Mouse (Mus musculus) neural tube, embryonic 11.5 days (tissue): ENCODE measurements around the gene Prpf4b. TPM values are rescaled to one million over a fixed set of nuclear protein-coding genes. Genes with fewer than 3 reads are reported as not detected.
"Not testable (repeated sequence)": the region's sequence is repeated elsewhere in the genome, so short reads cannot be mapped to it uniquely, and the experiment has no call there.

Source experiments
- ATAC-seq: fragments of 200-750 bp; cut with Nextera tagmentation; 2 replicates; pipeline ENCODE4 v1.8.0; 2017; ENCODE audit warnings: moderate number of reproducible peaks, mild to moderate bottlenecking, moderate TSS enrichment, moderate library complexity; ENCODE audit not compliant: insufficient read depth, low FRiP score, low TSS enrichment
- DNase-seq: peaks from one replicate; pipeline ENCODE4 v3.0.0-alpha.2; 2015; ENCODE audit warnings: low spot score
- H3K27ac ChIP-seq: fragments of 300-500 bp; sonication (generic); 2 replicates; pipeline ENCODE4 v1.5.1; 2014; ENCODE audit warnings: low read depth, mild to moderate bottlenecking, low read length
- H3K27me3 ChIP-seq: fragments of 300-500 bp; sonication (generic); 2 replicates; pipeline ENCODE4 v1.6.1; 2014; ENCODE audit warnings: mild to moderate bottlenecking, low read length, mixed read lengths; ENCODE audit not compliant: control insufficient read depth, insufficient read depth
- H3K36me3 ChIP-seq: fragments of 300-500 bp; sonication (generic); 2 replicates; pipeline ENCODE4 v1.6.1; 2014; ENCODE audit warnings: mild to moderate bottlenecking, low read length, moderate library complexity, mixed read lengths; ENCODE audit not compliant: control insufficient read depth, insufficient read depth
- H3K4me1 ChIP-seq: fragments of 300-500 bp; sonication (generic); 2 replicates; pipeline ENCODE4 v1.6.1; 2014; ENCODE audit warnings: low read length, mixed read lengths; ENCODE audit not compliant: control insufficient read depth, insufficient read depth
- H3K4me2 ChIP-seq: fragments of 300-500 bp; sonication (generic); 2 replicates; pipeline ENCODE4 v1.6.1; 2014; ENCODE audit warnings: low read depth, mild to moderate bottlenecking, moderate library complexity
- H3K4me3 ChIP-seq: fragments of 300-500 bp; sonication (generic); 2 replicates; pipeline ENCODE4 v1.5.1; 2014; ENCODE audit warnings: low read depth, low read length
- H3K9ac ChIP-seq: fragments of 300-500 bp; sonication (generic); 2 replicates; pipeline ENCODE4 v1.6.1; 2014; ENCODE audit warnings: mild to moderate bottlenecking, low read length
- H3K9me3 ChIP-seq: fragments of 300-500 bp; sonication (generic); 2 replicates; pipeline ENCODE4 v1.6.1; 2016; ENCODE audit warnings: low read length; ENCODE audit not compliant: control insufficient read depth
- WGBS: fragments of 180-500 bp; shearing (Covaris S2); extraction: QIAGEN DNeasy Blood & Tissue Kit; methylation state at CpG from one replicate; pipeline ENCODE4 v1.1.7; 2014; 5-methylcytosine and 5-hydroxymethylcytosine counted together
- polyA plus RNA-seq: library from polyadenylated mRNA; unstranded; fragments of >200 nt; fragmentation: Nextera tagmentation; extraction: Ambion mirVana; gene quantifications from 2 replicates; pipeline ENCODE4 v1.2.1, GENCODE M21; 2014

Prpf4b gene
- polyA plus RNA-seq, 1 experiment from 2014 or later, result 100.0 TPM

DNA sequence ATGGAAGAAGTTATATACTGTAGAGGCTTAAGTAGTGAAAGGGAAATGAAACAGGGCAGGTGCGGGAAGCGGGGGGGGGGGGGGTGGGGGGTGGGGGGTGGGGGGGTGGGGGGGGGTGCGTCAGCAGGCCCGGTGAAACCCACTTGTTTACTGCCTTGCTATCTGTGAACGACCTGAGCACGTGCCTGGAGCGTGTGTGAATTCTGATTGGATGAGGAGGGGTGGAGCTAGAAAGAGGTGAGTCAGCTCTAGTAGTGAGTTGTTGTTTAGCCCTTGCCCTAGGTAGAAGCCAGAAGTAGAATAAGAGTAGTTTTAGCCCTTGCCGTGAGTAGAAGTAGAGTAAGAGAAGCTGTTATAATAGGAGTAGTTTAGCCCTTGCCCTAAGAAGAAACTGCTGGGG, 13.9 kb upstream of the Prpf4b start:
- H3K27ac ChIP-seq, H3K27me3 ChIP-seq, DNase-seq, H3K9ac ChIP-seq, H3K4me1 ChIP-seq, ATAC-seq, H3K36me3 ChIP-seq, H3K4me2 ChIP-seq, H3K9me3 ChIP-seq, H3K4me3 ChIP-seq: not testable (repeated sequence)
- 48% methylated on average over 6 of the region's 8 CpGs for WGBS

DNA sequence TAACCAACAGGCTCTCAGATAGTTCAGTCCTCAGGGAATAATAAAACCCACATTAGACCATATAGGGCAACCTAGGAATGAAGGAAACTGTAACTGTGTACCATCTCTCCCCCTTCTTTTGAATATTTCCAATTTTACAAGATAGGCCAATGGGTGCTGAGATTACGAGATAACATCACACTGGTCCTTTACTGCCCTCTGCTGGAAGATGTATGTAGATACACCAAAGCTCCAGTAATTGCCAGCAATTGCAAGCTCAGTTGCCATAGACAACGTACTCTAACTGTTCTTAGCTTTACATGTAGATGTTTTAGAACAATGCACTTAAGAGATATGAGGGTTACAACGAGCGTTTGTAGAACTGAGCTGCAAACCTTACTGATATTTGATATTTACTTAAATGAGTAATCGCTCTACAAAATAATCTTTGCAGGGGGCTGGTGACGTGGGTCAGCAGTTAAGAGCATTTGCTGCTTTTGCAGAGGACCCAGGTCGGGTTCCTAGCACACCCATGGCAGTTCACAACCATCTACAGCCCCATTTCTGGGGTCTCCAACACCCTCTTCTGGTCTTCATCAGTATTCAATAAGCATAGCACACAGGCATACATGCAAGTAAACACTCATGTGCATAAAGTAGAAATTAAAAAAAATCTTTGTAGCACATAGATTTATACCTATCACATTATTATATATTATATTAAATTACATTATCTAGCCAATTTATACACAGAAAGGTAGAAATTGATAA, 10.5 kb upstream of the Prpf4b start:
- Histone ChIP-seq H3K27ac (no peak overlapping the region), H3K4me2 (no peak overlapping the region), H3K9me3 (no peaks in the 10 kb centered on the region), H3K4me1 (no peaks in the 10 kb centered on the region), H3K4me3 (no peak overlapping the region), H3K36me3 (no peaks in the 10 kb centered on the region), H3K9ac (no peak overlapping the region), H3K27me3 (no peaks in the 10 kb centered on the region)
- WGBS, result 47% methylated on average over 7 of the region's 7 CpGs
- DNase-seq, result peak; percentile 40
- peak; percentile 35; the same call in 1 of the 2 replicates for ATAC-seq

- H3K27ac ChIP-seq, result peak overlapping the region; percentile 76
- H3K4me2 ChIP-seq, result peak overlapping the region; percentile 54
- H3K4me3 ChIP-seq, result peak overlapping the region; percentile 89
- no peaks in the 10 kb centered on the region for H3K9me3 ChIP-seq
- peak overlapping the region; percentile 54 for H3K9ac ChIP-seq
- no peaks in the 10 kb centered on the region for H3K27me3 ChIP-seq
- DNase-seq, result peak; percentile 94
- peaks cover 12% of the 10 kb centered on the region for H3K4me1 ChIP-seq
- no peaks in the 10 kb centered on the region for H3K36me3 ChIP-seq
- WGBS, result 2% methylated on average over 45 of the region's 45 CpGs
- peak; percentile 85 for ATAC-seq
Measured at GRCm38 (mm10) chr13:34873801-34874681, 1.1 kb upstream of the Prpf4b start.

GRCm38 (mm10) chr13:34874736-34875135, 366 bp upstream of the Prpf4b start:
- peak; percentile 32; the same call in 1 of the 2 replicates for ATAC-seq
- Histone ChIP-seq H3K27ac (peak overlapping the region; percentile 96), H3K4me3 (peak overlapping the region; percentile 89), H3K4me1 (peaks cover 12% of the 10 kb centered on the region), H3K4me2 (peak overlapping the region; percentile 49)
- 19% methylated on average over 13 of the region's 13 CpGs for WGBS
- DNase-seq, H3K27me3 ChIP-seq, H3K9me3 ChIP-seq, H3K9ac ChIP-seq, H3K36me3 ChIP-seq: not testable (repeated sequence)

- peaks cover 12% of the 10 kb centered on the region for H3K4me1 ChIP-seq
- H3K9ac ChIP-seq, result peak overlapping the region; percentile 94
- peak overlapping the region; percentile 89 for H3K4me3 ChIP-seq
- WGBS, result under 1% methylated on average over 45 of the region's 50 CpGs
- peak overlapping the region; percentile 96 for H3K27ac ChIP-seq
- H3K36me3 ChIP-seq, result no peaks in the 10 kb centered on the region
- H3K27me3 ChIP-seq, result no peaks in the 10 kb centered on the region
- H3K4me2 ChIP-seq, result peak overlapping the region; percentile 62
- no peaks in the 10 kb centered on the region for H3K9me3 ChIP-seq
- ATAC-seq, result peak; percentile 39
- peak; percentile 75 for DNase-seq
Measured at GRCm38 (mm10) chr13:34875741-34876445, 791 bp downstream of the Prpf4b start.

DNA sequence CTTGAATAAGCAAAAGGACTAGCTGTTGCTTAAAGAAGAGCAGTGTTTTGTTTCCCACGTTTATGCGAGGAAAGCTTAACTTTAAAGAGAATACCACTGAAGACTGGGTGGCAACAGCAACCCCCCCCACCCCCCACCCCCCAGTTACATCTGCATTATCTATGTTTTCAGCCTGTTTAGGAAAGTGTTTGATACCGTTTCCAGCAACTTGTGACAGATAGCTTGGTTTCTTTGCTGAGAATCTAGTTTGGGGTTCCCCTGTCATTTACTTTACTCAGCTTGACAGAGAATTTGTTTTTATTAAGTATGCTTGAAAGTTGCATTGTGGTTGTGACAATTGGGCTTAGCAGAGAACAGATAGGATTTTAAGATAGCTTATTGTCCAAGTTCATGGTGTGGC, 1.4 kb downstream of the Prpf4b start:
- ATAC-seq, result no peak
- peak overlapping the region; percentile 89 for H3K4me3 ChIP-seq
- H3K9me3 ChIP-seq, result no peaks in the 10 kb centered on the region
- no peaks in the 10 kb centered on the region for H3K27me3 ChIP-seq
- H3K36me3 ChIP-seq, result no peaks in the 10 kb centered on the region
- H3K4me1 ChIP-seq, result peaks cover 12% of the 10 kb centered on the region
- H3K27ac ChIP-seq, result no peak overlapping the region
- 10% methylated on average over 3 of the region's 3 CpGs for WGBS
- peak overlapping the region; percentile 62 for H3K4me2 ChIP-seq
- DNase-seq, result no peak
- peak overlapping the region; percentile 94 for H3K9ac ChIP-seq

- peaks cover 12% of the 10 kb centered on the region for H3K36me3 ChIP-seq
Measured at GRCm38 (mm10) chr13:34892871-34893270, 17.8 kb downstream of the Prpf4b start.

DNA sequence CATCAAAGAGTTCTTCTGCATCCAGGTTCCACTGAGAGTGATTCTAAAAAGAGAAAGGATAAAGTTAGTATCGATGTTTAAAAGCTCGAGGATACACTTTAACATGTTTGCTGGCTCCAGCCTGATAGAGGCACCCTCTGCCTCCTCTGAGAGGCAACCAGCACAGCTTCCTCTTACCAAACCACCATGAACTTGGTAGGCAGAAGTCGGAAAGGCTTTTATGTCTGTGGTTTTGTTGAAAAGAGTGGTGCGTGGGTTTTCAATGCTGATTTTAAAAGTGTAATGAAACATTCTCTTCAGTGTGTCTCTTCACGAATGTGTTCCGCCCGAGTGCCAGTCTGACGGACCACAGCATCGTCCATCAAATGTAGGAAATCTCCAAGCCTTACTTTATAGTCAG, 39.5 kb downstream of the Prpf4b start:
- H3K4me2 ChIP-seq, result no peak overlapping the region
- no peaks in the 10 kb centered on the region for H3K27me3 ChIP-seq
- no peak overlapping the region for H3K9ac ChIP-seq
- H3K36me3 ChIP-seq, result no peaks in the 10 kb centered on the region
- no peak overlapping the region for H3K27ac ChIP-seq
- H3K4me1 ChIP-seq, result no peaks in the 10 kb centered on the region
- ATAC-seq (no peak), DNase-seq (no peak)
- no peak overlapping the region for H3K4me3 ChIP-seq
- 79% methylated on average over 9 of the region's 9 CpGs for WGBS
- H3K9me3 ChIP-seq, result no peaks in the 10 kb centered on the region

More at GRCm38 (mm10) chr13:34892871-34893270, 17.8 kb downstream of the Prpf4b start:
- H3K9ac ChIP-seq, result no peak overlapping the region
- no peaks in the 10 kb centered on the region for H3K4me1 ChIP-seq
- H3K9me3 ChIP-seq, result no peaks in the 10 kb centered on the region
- no peak overlapping the region for H3K4me3 ChIP-seq
- ATAC-seq (no peak), DNase-seq (no peak)
- H3K27ac ChIP-seq, result no peak overlapping the region
- WGBS, result 91% methylated on average over 1 of the region's 1 CpGs
- H3K27me3 ChIP-seq, result no peaks in the 10 kb centered on the region
- no peak overlapping the region for H3K4me2 ChIP-seq
